Mouse (Mus musculus) heart, postnatal 36 days (tissue): Measurements from ENCODE around the gene Trim41. TPM values are rescaled to one million over a fixed set of nuclear protein-coding genes. Genes with fewer than 3 reads are reported as not detected.
"Not testable (repeated sequence)": the region's sequence is repeated elsewhere in the genome, so short reads cannot be mapped to it uniquely, and the experiment has no call there.

Source experiments
- DNase-seq, 2 experiments: peaks; one replicate each; pipeline ENCODE4 v3.0.0; 2021 to 2022
- intact Hi-C: fragments of 180-260 bp; cut with DNase I; formaldehyde crosslinking; loops from one replicate; pipeline ENCODE4 v1.15.1; 2025
- total RNA-seq, 2 experiments: library from RNA; stranded (reverse); gene quantifications; 2 replicates each; pipeline ENCODE4 v1.2.3; 2021

Trim41 gene
- total RNA-seq, 2 experiments from 2014 or later: 21.0 to 22.7 TPM

GRCm38 (mm10) chr11:48838879-48839680 is 21.9 kb upstream of the Trim41 start:
- intact Hi-C loops: no loop called here
- DNase-seq: no peak

GRCm38 (mm10) chr11:48838181-48838797 is 21.1 kb upstream of the Trim41 start:
- no peak for DNase-seq
- intact Hi-C loops: no loop called here

GRCm38 (mm10) chr11:48837310-48838180 is 20.4 kb upstream of the Trim41 start:
- intact Hi-C loops: no loop called here
- peak; percentile 72 to 76 for DNase-seq

- DNase-seq: no peak
- intact Hi-C loops: no loop called here
Measured at GRCm38 (mm10) chr11:48836990-48837309, 19.8 kb upstream of the Trim41 start.

- intact Hi-C loops: loop anchor here (2.0 kb wide), 1 partner anchor 17 kb away; no protein-coding TSS in a partner anchor
- DNase-seq: no peak
Measured at GRCm38 (mm10) chr11:48835923-48836322, 18.8 kb upstream of the Trim41 start.

GRCm38 (mm10) chr11:48833731-48834639 is 16.8 kb upstream of the Trim41 start:
- intact Hi-C loops: loop anchor here (1.0 to 2.0 kb wide), 3 partner anchors 11 to 19 kb away; no protein-coding TSS in a partner anchor
- DNase-seq: peak; percentile 94 to 96

- intact Hi-C loops: no loop called here
Measured at GRCm38 (mm10) chr11:48833078-48833730, 16.1 kb upstream of the Trim41 start.

GRCm38 (mm10) chr11:48831273-48831672 is 14.1 kb upstream of the Trim41 start:
- intact Hi-C loops: no loop called here
- no peak for DNase-seq

More at GRCm38 (mm10) chr11:48833078-48833730, 16.1 kb upstream of the Trim41 start:
- DNase-seq: no peak

GRCm38 (mm10) chr11:48830279-48830678 is 13.1 kb upstream of the Trim41 start:
- intact Hi-C loops: no loop called here
- no peak for DNase-seq

GRCm38 (mm10) chr11:48827926-48828325 is 10.8 kb upstream of the Trim41 start:
- intact Hi-C loops: no loop called here

GRCm38 (mm10) chr11:48826752-48827096 is 9.6 kb upstream of the Trim41 start:
- intact Hi-C loops: no loop called here
- DNase-seq: no peak

More at GRCm38 (mm10) chr11:48827926-48828325, 10.8 kb upstream of the Trim41 start:
- DNase-seq: no peak

- intact Hi-C loops: not testable (repeated sequence)
- peak in 1 of 2 experiments; percentile 53 for DNase-seq
Measured at GRCm38 (mm10) chr11:48825979-48826751, 9.0 kb upstream of the Trim41 start, which contains the start of the genes Trim7 and Gm12184. TSS of gene Trim7 (plus strand) at chr11:48826140. TSS of gene Gm12184 (minus strand) at chr11:48826655.

- intact Hi-C loops: no loop called here
Measured at GRCm38 (mm10) chr11:48824311-48824830, 7.2 kb upstream of the Trim41 start.

GRCm38 (mm10) chr11:48823536-48823972 is 6.4 kb upstream of the Trim41 start:
- DNase-seq: peak; percentile 74 to 76
- intact Hi-C loops: loop anchor here (1.0 kb wide), 1 partner anchor 11 kb away; no protein-coding TSS in a partner anchor

More at GRCm38 (mm10) chr11:48824311-48824830, 7.2 kb upstream of the Trim41 start:
- DNase-seq: no peak

GRCm38 (mm10) chr11:48822768-48823512 is 5.8 kb upstream of the Trim41 start:
- intact Hi-C loops: loop anchor here (1.0 kb wide), 1 partner anchor 11 kb away; no protein-coding TSS in a partner anchor
- no peak for DNase-seq

- intact Hi-C loops: loop anchor here (2.0 kb wide), 1 partner anchor 32 kb away; no protein-coding TSS in a partner anchor
- DNase-seq: not testable (repeated sequence)
Measured at GRCm38 (mm10) chr11:48821299-48821698, 4.1 kb upstream of the Trim41 start.

GRCm38 (mm10) chr11:48820308-48820674 is 3.1 kb upstream of the Trim41 start:
- DNase-seq: no peak
- intact Hi-C loops: loop anchor here (2.0 kb wide), 1 partner anchor 31 kb away; no protein-coding TSS in a partner anchor
